Mouse (Mus musculus) olfactory bulb, adult 2 months (tissue): Measurements from ENCODE around the gene Stx2.

Experiments used
- CTCF ChIP-seq: fragments of 200-500 bp; IDR thresholded peaks from 2 replicates; pipeline ENCODE4 v1.5.1; 2012; ENCODE audit warnings: low read depth, mild to moderate bottlenecking, low read length, moderate library complexity; ENCODE audit not compliant: insufficient read depth
- POLR2A ChIP-seq: fragments of 200-500 bp; IDR thresholded peaks from 2 replicates; pipeline ENCODE4 v1.6.1; 2012; ENCODE audit warnings: mild to moderate bottlenecking, low read depth, low read length, moderate library complexity; ENCODE audit not compliant: insufficient read depth

DNA sequence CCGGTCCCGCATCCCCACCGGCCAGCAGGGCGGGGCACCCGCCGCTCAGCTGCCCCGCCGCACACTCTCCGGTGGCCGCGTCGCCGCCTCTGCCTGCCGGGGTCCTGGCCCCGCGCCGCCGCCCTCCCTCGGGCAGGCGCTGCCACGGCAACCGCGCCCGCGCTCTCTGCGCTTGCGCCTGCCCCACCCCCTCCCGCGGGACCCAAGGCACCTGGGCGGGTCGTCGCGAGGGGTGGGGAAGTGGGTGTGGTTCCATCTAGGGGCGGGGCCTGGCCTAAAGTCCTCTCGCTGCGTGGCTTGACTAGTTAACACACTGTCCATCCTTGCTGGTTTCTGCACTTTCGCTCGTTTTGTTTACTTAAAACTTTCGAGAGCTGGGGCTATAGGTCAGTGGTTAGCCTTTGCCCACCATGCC is at the start of gene Stx2:
- TF ChIP-seq CTCF: no peak
- TF ChIP-seq POLR2A: peak; percentile 55; the same call in 1 of the 2 replicates
